9 mouse cellular contexts compared by ENCODE assay signal in the genomic region with DNA sequence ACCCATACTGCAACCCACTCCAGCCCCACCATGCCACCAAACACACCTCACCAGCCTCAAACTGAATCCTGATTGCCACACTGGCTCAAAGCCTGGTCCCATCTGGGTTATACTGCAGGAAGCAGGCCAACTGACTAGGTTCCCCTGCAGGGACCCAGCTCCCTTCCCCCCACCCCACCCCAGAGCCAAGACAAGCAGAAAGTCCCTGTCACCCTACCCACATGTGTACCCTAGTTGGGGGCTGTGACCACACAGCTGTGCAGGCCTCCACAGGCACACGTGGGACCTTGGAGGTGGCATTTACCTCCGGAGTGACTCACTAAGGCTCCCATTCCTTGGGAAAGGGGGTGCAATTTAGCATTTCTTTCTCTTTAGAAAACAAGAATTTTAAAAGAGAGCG. TPM values are rescaled to one million over a fixed set of nuclear protein-coding genes. Genes with fewer than 3 reads are reported as not detected.
A peak's percentile ranks its signal among the peaks of the same experiment; 100 is the strongest.
DNase-seq lines count a peak whose midpoint lies in the region; TF ChIP-seq lines count a peak whose summit lies in the region.
"Had no signal": no experiment of that assay in that cellular context is flagged by ENCODE, and none has a peak within 500 bp of the region (broad histone marks: within the 10 kb centered on the region; RNA-seq: fewer than 3 reads in every experiment).

No protein-coding gene starts in this region.

- intact Hi-C loops in gastrocnemius, adult 2 months (cut with DNase I) = no loop called here

- no peak for TF ChIP-seq CTCF in gastrocnemius, adult 2 months (IDR thresholded peaks at IDR 0.05)
- TF ChIP-seq CTCF in layer of hippocampus, adult 2 months (conservative IDR thresholded peaks at IDR 0.05) = no peak

- peak overlapping the region; percentile 88 for H3K27ac ChIP-seq in gastrocnemius, adult 2 months
- peak overlapping the region; percentile 33; the same call in 1 of the 2 replicates for H3K27ac ChIP-seq in layer of hippocampus, adult 2 months
- H3K27ac ChIP-seq: limb, embryonic 15.5 days; midbrain, embryonic 10.5 days had no signal

- peak overlapping the region; percentile 57 for H3K4me3 ChIP-seq in gastrocnemius, adult 2 months
- H3K4me3 ChIP-seq in layer of hippocampus, adult 2 months = no peak overlapping the region; the same call in 1 of the 2 replicates
- H3K4me3 ChIP-seq: limb, embryonic 15.5 days had no signal

- no peak for DNase-seq in gastrocnemius, adult 2 months
- no peak for DNase-seq in gastrocnemius, postnatal 10 days
- no peak for DNase-seq in layer of hippocampus, adult 2 months (ENCODE audit: low spot score in 2 of 2)
- no peak for DNase-seq in layer of hippocampus, postnatal 10 days (ENCODE audit: low spot score in 2 of 2)
- DNase-seq in right cerebral cortex, adult 2 months (ENCODE audit: low spot score in 2 of 2) = peak; percentile 35 to 41
- DNase-seq in right cerebral cortex, postnatal 36 days (ENCODE audit: low spot score in 2 of 2) = no peak
- no peak for DNase-seq in thymus, postnatal 36 days

RNA-seq across cellular contexts. Expression of a gene that starts 5.1 kb away (rescaled TPM):
- 1 to 10 TPM; 1.7 to 2.2 TPM for total RNA-seq in gastrocnemius, adult 2 months (2021)
- 1 to 10 TPM; 2.2 to 2.5 TPM for total RNA-seq in gastrocnemius, postnatal 10 days (2021)
- total RNA-seq in layer of hippocampus, adult 2 months (2021) = 10 to 100 TPM; 29.3 to 30.0 TPM
- total RNA-seq in layer of hippocampus, postnatal 10 days (2021) = 10 to 100 TPM; 17.5 to 17.8 TPM

Comparison
In these comparisons a context has a peak if more than half of its experiments do, and no peak if none do; other contexts are left out.
1. DNase-seq: peak in right cerebral cortex, adult 2 months (2 of 2); none in gastrocnemius, adult 2 months (single experiment), gastrocnemius, postnatal 10 days (single experiment), layer of hippocampus, adult 2 months (0 of 2), layer of hippocampus, postnatal 10 days (0 of 2), right cerebral cortex, postnatal 36 days (0 of 2) and thymus, postnatal 36 days (0 of 2).
2. RNA of a gene that starts 5.1 kb away (total RNA-seq): 29.3 to 30.0 TPM in layer of hippocampus, adult 2 months and 17.5 to 17.8 TPM in layer of hippocampus, postnatal 10 days; 2.2 to 2.5 TPM in gastrocnemius, postnatal 10 days and 1.7 to 2.2 TPM in gastrocnemius, adult 2 months; every median in the first group is over 4 times any median in the second.